Mouse (Mus musculus): Measurements from ENCODE around the gene Nfia.

GRCm38 (mm10) chr4:97865410-97865953 is 92.9 kb downstream of the Nfia start:
- TF ChIP-seq CTCF (IDR thresholded peaks at IDR 0.05; ENCODE audit: low read depth, low read length) (no peak), POLR2A (IDR thresholded peaks at IDR 0.05; ENCODE audit: borderline replicate concordance, low read depth, low read length) (no peak)

Data from bone marrow macrophage, adult 2 months (primary cell).